Mouse (Mus musculus): ENCODE measurements around the gene Prune2. TPM values are rescaled to one million over a fixed set of nuclear protein-coding genes. Genes with fewer than 3 reads are reported as not detected.

Prune2 gene
- polyA plus RNA-seq, 1 experiment = 111 TPM

- no peaks in the 10 kb centered on the region for H3K4me1 ChIP-seq (ENCODE audit: control insufficient read depth, insufficient read depth, low read length)
- 81% methylated on average over 7 of the region's 7 CpGs for WGBS
- no peaks in the 10 kb centered on the region for H3K27me3 ChIP-seq (ENCODE audit: control insufficient read depth, insufficient read depth, low read length)
- H3K4me3 ChIP-seq (replicated peaks; ENCODE audit: insufficient read depth, low read depth, low read length) = no peak overlapping the region
- TF ChIP-seq POLR2A (IDR thresholded peaks at IDR 0.05; ENCODE audit: borderline replicate concordance, insufficient read depth, low read length) (no peak), CTCF (IDR thresholded peaks at IDR 0.05; ENCODE audit: borderline replicate concordance, insufficient read depth, low read depth, low read length) (no peak)
- no peak overlapping the region for H3K27ac ChIP-seq (ENCODE audit: insufficient read depth, low read length)
- DNase-seq = no peak
Observed at GRCm38 (mm10) chr19:16997915-16998314, 42.0 kb downstream of the Prune2 start.

- WGBS = 76% methylated on average over 17 of the region's 17 CpGs
- TF ChIP-seq CTCF (IDR thresholded peaks at IDR 0.05; ENCODE audit: borderline replicate concordance, insufficient read depth, low read depth, low read length) (no peak), POLR2A (IDR thresholded peaks at IDR 0.05; ENCODE audit: borderline replicate concordance, insufficient read depth, low read length) (no peak)
- no peak for DNase-seq
Observed at GRCm38 (mm10) chr19:17006220-17006907, 50.4 kb downstream of the Prune2 start.

DNA sequence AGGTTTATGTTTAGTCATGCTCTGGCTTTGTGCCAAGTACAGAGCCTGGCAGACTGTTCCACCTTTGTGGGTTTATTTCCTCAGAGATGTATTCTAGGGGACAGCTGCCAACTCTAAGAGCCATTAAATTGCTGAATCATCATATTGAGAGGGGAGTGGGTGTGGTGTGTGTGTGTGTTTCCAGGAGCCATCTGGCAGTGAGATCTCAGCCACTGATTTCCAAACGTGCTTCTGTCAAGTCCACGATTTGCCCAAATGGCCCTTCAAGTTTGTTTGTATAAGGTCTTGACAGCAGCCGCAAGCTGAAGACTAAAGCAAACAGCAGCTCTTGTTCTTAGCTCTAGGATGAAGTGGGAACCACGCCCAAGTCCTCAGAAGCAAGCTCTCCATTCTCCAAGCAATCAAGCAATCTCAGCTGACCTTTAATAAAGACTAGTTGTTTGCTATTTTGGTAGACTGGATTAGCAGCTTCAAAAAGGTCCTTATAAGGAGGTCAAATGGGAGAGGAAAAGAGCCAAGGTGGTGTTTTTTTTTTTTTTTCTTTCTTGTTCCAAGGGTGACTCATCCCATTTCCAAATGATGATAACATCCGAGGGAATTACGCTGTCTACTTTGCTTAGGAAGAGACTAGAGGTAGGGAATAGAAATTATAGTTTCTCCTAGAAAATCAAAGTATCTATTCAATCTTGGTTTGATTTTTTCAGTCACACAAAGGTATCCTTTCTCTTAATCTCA is 55.5 kb downstream of the Prune2 start:
- 13% methylated on average over 6 of the region's 6 CpGs for WGBS
- no peak overlapping the region for H3K4me3 ChIP-seq (replicated peaks; ENCODE audit: insufficient read depth, low read depth, low read length)
- H3K27ac ChIP-seq (ENCODE audit: insufficient read depth, low read length) = no peak overlapping the region
- H3K27me3 ChIP-seq (ENCODE audit: control insufficient read depth, insufficient read depth, low read length) = no peaks in the 10 kb centered on the region
- DNase-seq = peak; percentile 20 to 60
- H3K4me1 ChIP-seq (ENCODE audit: control insufficient read depth, insufficient read depth, low read length) = peaks cover 4% of the 10 kb centered on the region
- no peak for TF ChIP-seq POLR2A (IDR thresholded peaks at IDR 0.05; ENCODE audit: borderline replicate concordance, insufficient read depth, low read length)
- TF ChIP-seq CTCF (IDR thresholded peaks at IDR 0.05; ENCODE audit: borderline replicate concordance, insufficient read depth, low read depth, low read length) = no peak

More at GRCm38 (mm10) chr19:17006220-17006907, 50.4 kb downstream of the Prune2 start:
- peaks cover 2% of the 10 kb centered on the region for H3K4me1 ChIP-seq (ENCODE audit: control insufficient read depth, insufficient read depth, low read length)
- H3K4me3 ChIP-seq (replicated peaks; ENCODE audit: insufficient read depth, low read depth, low read length) = no peak overlapping the region
- no peaks in the 10 kb centered on the region for H3K27me3 ChIP-seq (ENCODE audit: control insufficient read depth, insufficient read depth, low read length)
- H3K27ac ChIP-seq (ENCODE audit: insufficient read depth, low read length) = no peak overlapping the region

DNA sequence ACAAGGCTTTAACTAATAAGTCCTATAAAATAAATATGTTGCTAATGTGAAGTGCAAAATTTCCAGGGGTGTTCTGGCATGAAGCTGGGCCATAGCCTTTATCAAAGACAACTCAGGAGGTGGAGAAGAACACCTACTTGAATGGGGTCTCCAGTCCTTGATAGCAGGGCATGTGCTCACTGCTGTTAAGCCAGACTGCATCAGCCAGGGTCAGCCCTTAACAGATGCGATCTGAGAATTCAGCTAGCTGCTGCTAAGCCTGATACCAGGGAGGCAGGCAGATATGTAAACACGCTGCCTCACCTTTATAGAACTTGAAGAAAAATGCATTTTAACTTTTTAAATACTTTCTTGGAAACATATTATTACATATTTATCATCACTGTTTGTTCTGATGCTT is 57.2 kb downstream of the Prune2 start:
- Histone ChIP-seq H3K27ac (ENCODE audit: insufficient read depth, low read length) (no peak overlapping the region), H3K4me1 (ENCODE audit: control insufficient read depth, insufficient read depth, low read length) (peaks cover 4% of the 10 kb centered on the region), H3K27me3 (ENCODE audit: control insufficient read depth, insufficient read depth, low read length) (no peaks in the 10 kb centered on the region), H3K4me3 (replicated peaks; ENCODE audit: insufficient read depth, low read depth, low read length) (no peak overlapping the region)
- 86% methylated on average over 2 of the region's 2 CpGs for WGBS
- TF ChIP-seq POLR2A (IDR thresholded peaks at IDR 0.05; ENCODE audit: borderline replicate concordance, insufficient read depth, low read length) (no peak), CTCF (IDR thresholded peaks at IDR 0.05; ENCODE audit: borderline replicate concordance, insufficient read depth, low read depth, low read length) (no peak)
- no peak for DNase-seq

GRCm38 (mm10) chr19:17014337-17015124 is 58.6 kb downstream of the Prune2 start:
- TF ChIP-seq CTCF (IDR thresholded peaks at IDR 0.05; ENCODE audit: borderline replicate concordance, insufficient read depth, low read depth, low read length) (no peak), POLR2A (IDR thresholded peaks at IDR 0.05; ENCODE audit: borderline replicate concordance, insufficient read depth, low read length) (no peak)
- Histone ChIP-seq H3K4me1 (ENCODE audit: control insufficient read depth, insufficient read depth, low read length) (peaks cover 4% of the 10 kb centered on the region), H3K4me3 (replicated peaks; ENCODE audit: insufficient read depth, low read depth, low read length) (no peak overlapping the region), H3K27ac (ENCODE audit: insufficient read depth, low read length) (no peak overlapping the region), H3K27me3 (ENCODE audit: control insufficient read depth, insufficient read depth, low read length) (no peaks in the 10 kb centered on the region)
- DNase-seq = no peak
- WGBS = 86% methylated on average over 10 of the region's 10 CpGs

DNA sequence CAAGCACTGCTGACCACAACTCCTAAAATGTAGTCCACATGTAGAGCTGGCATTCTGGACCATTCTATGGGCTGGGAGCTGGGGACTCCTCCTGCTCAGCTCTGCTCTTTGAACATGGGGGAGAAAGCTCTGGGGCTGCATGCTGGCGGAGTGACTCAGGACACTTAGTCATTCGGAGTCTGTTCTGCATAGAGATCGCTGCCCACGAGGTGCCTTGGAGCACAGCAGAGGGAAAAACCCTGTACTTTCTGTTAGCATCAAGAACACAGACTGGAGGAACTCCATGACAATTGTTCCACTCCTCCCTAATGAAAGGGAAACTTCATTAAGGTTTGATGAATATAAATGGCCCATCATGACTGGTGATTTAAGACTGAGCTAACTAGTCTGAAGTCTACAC is 68.8 kb downstream of the Prune2 start:
- WGBS = 70% methylated on average over 4 of the region's 4 CpGs
- DNase-seq = no peak
- Histone ChIP-seq H3K27me3 (ENCODE audit: control insufficient read depth, insufficient read depth, low read length) (no peaks in the 10 kb centered on the region; the same call in 1 of the 2 replicates), H3K4me1 (ENCODE audit: control insufficient read depth, insufficient read depth, low read length) (no peaks in the 10 kb centered on the region), H3K4me3 (replicated peaks; ENCODE audit: insufficient read depth, low read depth, low read length) (no peak overlapping the region), H3K27ac (ENCODE audit: insufficient read depth, low read length) (no peak overlapping the region)
- TF ChIP-seq POLR2A (IDR thresholded peaks at IDR 0.05; ENCODE audit: borderline replicate concordance, insufficient read depth, low read length) = no peak
- TF ChIP-seq CTCF (IDR thresholded peaks at IDR 0.05; ENCODE audit: borderline replicate concordance, insufficient read depth, low read depth, low read length) = no peak

DNA sequence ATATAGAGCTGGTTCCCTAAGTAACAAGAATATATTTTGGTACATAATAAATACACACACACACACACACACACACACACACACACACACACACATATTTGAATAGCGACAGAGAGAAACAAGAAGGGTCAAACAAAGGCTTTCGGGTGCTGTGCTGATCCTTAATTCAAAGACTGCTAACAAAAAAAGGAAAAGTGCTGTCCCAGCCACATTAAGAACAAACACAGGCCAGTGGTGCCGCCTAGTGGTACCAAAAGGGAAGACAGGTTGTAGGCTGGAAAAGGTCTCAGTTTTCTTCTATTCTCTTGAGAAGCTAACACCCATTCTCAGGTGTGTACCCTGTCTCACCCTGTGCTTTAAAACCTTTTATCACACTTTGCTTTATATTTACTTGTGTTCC is 74.4 kb downstream of the Prune2 start:
- 10% methylated on average over 3 of the region's 3 CpGs for WGBS
- no peaks in the 10 kb centered on the region for H3K4me1 ChIP-seq (ENCODE audit: control insufficient read depth, insufficient read depth, low read length)
- no peak overlapping the region for H3K4me3 ChIP-seq (replicated peaks; ENCODE audit: insufficient read depth, low read depth, low read length)
- peak; percentile 7 to 25 for DNase-seq
- H3K27me3 ChIP-seq (ENCODE audit: control insufficient read depth, insufficient read depth, low read length) = no peaks in the 10 kb centered on the region; the same call in 1 of the 2 replicates
- TF ChIP-seq POLR2A (IDR thresholded peaks at IDR 0.05; ENCODE audit: borderline replicate concordance, insufficient read depth, low read length) (no peak), CTCF (IDR thresholded peaks at IDR 0.05; ENCODE audit: borderline replicate concordance, insufficient read depth, low read depth, low read length) (peak; percentile 62; the same call in 1 of the 2 replicates)
- H3K27ac ChIP-seq (ENCODE audit: insufficient read depth, low read length) = no peak overlapping the region
